Mouse (Mus musculus): ENCODE measurements around the gene Gngt2.
A peak's percentile ranks its signal among the peaks of the same experiment; 100 is the strongest.

The Gngt2 gene

DNA sequence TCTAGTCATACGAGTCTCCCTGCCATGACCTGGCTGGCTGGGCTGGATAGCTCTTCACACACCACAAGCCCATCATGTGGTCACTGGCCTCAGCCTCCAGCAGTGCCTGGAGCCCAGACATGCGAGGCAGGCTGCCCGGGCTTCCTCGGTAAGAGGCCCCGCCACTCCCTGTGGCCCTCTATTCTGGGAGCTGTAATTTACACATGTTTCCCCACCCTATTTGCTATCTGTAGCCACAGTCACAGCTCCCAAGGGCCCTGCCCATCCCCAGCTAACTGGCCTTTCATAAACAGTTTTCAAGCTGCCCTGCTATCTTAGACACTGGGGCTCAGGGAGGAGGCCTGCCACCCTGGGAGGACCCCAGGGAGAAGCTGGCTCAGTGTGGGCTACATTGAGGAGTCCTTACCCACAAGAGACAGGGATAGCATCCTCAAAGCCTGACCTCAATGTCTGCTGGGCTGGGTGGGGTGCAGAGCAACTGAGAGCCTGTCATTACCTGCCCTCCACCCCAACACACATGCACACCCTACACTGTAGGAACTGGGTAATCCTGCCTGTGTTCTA lies 28.5 kb upstream of the Gngt2 start:
- Histone ChIP-seq H3K9me3 (ENCODE audit: low read length) (peaks cover 18% of the 10 kb centered on the region), H3K36me3 (ENCODE audit: insufficient read depth, low read length) (no peaks in the 10 kb centered on the region), H3K4me1 (replicated peaks; ENCODE audit: low read depth, low read length) (peaks cover 67% of the 10 kb centered on the region), H3K4me3 (replicated peaks; ENCODE audit: low read length) (no peak overlapping the region), H3K27me3 (ENCODE audit: insufficient read depth, low read length) (no peaks in the 10 kb centered on the region)
- TF ChIP-seq POU5F1 (IDR thresholded peaks at IDR 0.05; ENCODE audit: borderline replicate concordance, low read length) = no peak
- TF ChIP-seq NANOG (IDR thresholded peaks at IDR 0.05; ENCODE audit: borderline replicate concordance, low read length) = no peak
- no peak for TF ChIP-seq CTCF (conservative IDR thresholded peaks at IDR 0.05; ENCODE audit: low read length)

DNA sequence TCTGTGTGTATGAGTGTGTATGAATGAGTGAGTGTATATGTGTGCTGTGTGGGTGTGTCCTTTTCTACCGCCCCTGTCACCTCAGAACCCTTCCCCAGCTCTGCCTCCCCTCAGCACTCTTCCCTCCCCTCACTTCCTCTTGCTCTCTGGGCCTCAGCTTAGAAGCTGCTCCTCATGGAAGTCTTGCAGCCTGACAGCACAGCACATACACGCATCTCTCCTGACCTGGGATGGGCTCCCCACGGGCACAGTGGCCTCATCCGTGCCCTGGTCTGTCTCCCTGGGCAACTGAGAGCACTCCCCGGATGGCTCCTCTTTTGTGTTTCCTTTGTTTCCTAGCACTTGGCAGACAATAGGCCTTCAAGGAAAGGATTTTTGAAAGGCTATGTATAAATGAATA lies 27.4 kb upstream of the Gngt2 start:
- no peaks in the 10 kb centered on the region for H3K27me3 ChIP-seq (ENCODE audit: insufficient read depth, low read length)
- H3K4me3 ChIP-seq (replicated peaks; ENCODE audit: low read length) = no peak overlapping the region
- H3K4me1 ChIP-seq (replicated peaks; ENCODE audit: low read depth, low read length) = peaks cover 64% of the 10 kb centered on the region
- TF ChIP-seq POU5F1 (IDR thresholded peaks at IDR 0.05; ENCODE audit: borderline replicate concordance, low read length) (no peak), CTCF (conservative IDR thresholded peaks at IDR 0.05; ENCODE audit: low read length) (no peak), NANOG (IDR thresholded peaks at IDR 0.05; ENCODE audit: borderline replicate concordance, low read length) (no peak)
- peaks cover 18% of the 10 kb centered on the region for H3K9me3 ChIP-seq (ENCODE audit: low read length)
- no peaks in the 10 kb centered on the region for H3K36me3 ChIP-seq (ENCODE audit: insufficient read depth, low read length)

DNA sequence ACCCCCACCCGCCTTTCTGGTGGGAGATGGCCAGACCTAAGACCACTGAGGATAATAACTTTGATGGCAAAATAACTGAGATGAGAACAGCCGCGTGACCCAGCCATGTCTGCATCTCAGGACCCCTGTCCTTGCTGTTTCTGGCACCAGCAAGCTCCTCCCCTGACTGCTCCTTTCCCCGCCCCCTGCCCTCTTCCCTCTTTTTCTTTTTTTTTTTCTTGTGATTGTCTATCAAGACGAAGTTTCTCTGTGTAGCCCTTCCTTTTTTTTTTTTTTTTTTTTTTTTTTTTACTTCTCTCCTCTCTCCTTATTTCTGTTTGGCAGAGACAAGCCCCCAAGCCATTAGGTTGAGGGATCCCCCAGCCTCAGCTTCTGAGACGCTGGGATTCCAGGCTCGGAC lies 26.2 kb upstream of the Gngt2 start:
- no peak for TF ChIP-seq NANOG (IDR thresholded peaks at IDR 0.05; ENCODE audit: borderline replicate concordance, low read length)
- no peak for TF ChIP-seq POU5F1 (IDR thresholded peaks at IDR 0.05; ENCODE audit: borderline replicate concordance, low read length)
- TF ChIP-seq CTCF (conservative IDR thresholded peaks at IDR 0.05; ENCODE audit: low read length) = no peak
- H3K4me1 ChIP-seq (replicated peaks; ENCODE audit: low read depth, low read length) = peaks cover 52% of the 10 kb centered on the region
- peaks cover 23% of the 10 kb centered on the region for H3K9me3 ChIP-seq (ENCODE audit: low read length)
- H3K27me3 ChIP-seq (ENCODE audit: insufficient read depth, low read length) = no peaks in the 10 kb centered on the region
- peak overlapping the region; percentile 65 for H3K4me3 ChIP-seq (replicated peaks; ENCODE audit: low read length)
- H3K36me3 ChIP-seq (ENCODE audit: insufficient read depth, low read length) = no peaks in the 10 kb centered on the region

DNA sequence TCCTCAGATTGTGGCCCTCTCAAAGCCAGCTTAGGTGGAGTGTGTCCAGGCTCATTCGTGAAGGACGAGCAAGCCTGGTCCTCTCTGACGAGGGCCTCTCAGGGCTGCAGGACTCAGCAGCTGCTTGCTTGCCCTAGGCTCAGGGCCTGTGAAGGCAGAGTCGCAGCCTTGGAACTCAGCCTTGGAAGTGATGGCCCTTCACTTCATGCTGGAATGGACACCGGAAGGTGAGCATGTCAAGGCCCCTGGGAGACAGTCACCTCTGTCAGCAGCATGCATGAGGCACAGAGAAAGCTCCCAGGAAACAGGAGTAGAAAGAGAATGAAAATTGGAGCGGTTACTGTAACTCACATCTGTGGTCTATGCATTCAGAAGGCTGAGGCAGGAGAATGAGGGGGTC lies 25.3 kb upstream of the Gngt2 start:
- Histone ChIP-seq H3K4me1 (replicated peaks; ENCODE audit: low read depth, low read length) (peaks cover 43% of the 10 kb centered on the region), H3K4me3 (replicated peaks; ENCODE audit: low read length) (no peak overlapping the region), H3K36me3 (ENCODE audit: insufficient read depth, low read length) (no peaks in the 10 kb centered on the region), H3K27me3 (ENCODE audit: insufficient read depth, low read length) (no peaks in the 10 kb centered on the region), H3K9me3 (ENCODE audit: low read length) (peaks cover 19% of the 10 kb centered on the region)
- TF ChIP-seq POU5F1 (IDR thresholded peaks at IDR 0.05; ENCODE audit: borderline replicate concordance, low read length) = no peak
- no peak for TF ChIP-seq CTCF (conservative IDR thresholded peaks at IDR 0.05; ENCODE audit: low read length)
- TF ChIP-seq NANOG (IDR thresholded peaks at IDR 0.05; ENCODE audit: borderline replicate concordance, low read length) = no peak

DNA sequence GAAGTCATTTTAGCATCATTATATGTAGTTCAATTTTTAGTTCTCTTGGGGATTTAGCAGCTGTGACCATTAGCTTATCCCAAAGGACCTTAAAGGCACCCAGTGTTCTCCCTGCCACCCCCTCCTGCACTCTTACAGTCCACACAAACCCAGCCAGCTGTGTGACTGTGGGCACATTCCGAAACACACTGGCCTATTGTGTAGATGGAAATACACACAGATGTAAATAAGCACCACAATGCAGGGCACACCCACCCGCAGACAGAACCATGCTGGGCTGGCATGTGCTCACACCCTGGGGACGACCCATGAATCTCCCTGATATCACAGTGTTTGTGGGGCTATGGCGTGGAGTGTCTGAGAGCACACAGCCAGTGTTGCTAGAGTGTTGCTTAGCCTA lies 24.8 kb upstream of the Gngt2 start:
- Histone ChIP-seq H3K27me3 (ENCODE audit: insufficient read depth, low read length) (no peaks in the 10 kb centered on the region), H3K36me3 (ENCODE audit: insufficient read depth, low read length) (no peaks in the 10 kb centered on the region), H3K4me1 (replicated peaks; ENCODE audit: low read depth, low read length) (peaks cover 42% of the 10 kb centered on the region), H3K9me3 (ENCODE audit: low read length) (peaks cover 19% of the 10 kb centered on the region), H3K4me3 (replicated peaks; ENCODE audit: low read length) (no peak overlapping the region)
- no peak for TF ChIP-seq CTCF (conservative IDR thresholded peaks at IDR 0.05; ENCODE audit: low read length)
- TF ChIP-seq NANOG (IDR thresholded peaks at IDR 0.05; ENCODE audit: borderline replicate concordance, low read length) = no peak
- TF ChIP-seq POU5F1 (IDR thresholded peaks at IDR 0.05; ENCODE audit: borderline replicate concordance, low read length) = no peak

DNA sequence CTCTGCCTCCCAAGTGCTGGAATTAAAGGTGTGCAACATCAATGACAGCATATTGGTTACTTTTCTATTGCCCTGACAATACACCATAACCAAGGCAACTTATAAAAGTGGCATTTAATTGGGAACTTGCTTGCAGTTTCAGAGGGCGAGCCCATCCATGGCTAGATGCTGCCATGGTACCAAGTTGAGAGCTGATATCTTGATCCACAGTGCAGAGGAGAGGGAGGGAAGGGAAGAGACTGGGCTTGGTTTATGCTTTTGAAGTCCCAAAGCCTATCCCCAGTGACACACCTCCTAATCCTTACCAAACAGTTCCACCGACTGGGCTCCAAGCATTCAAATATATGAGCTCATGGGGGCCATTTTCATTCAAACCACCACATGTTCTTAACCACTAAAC lies 22.9 kb upstream of the Gngt2 start:
- Histone ChIP-seq H3K9me3 (ENCODE audit: low read length) (peaks cover 12% of the 10 kb centered on the region), H3K4me3 (replicated peaks; ENCODE audit: low read length) (no peak overlapping the region), H3K36me3 (ENCODE audit: insufficient read depth, low read length) (no peaks in the 10 kb centered on the region), H3K4me1 (replicated peaks; ENCODE audit: low read depth, low read length) (peaks cover 37% of the 10 kb centered on the region), H3K27me3 (ENCODE audit: insufficient read depth, low read length) (no peaks in the 10 kb centered on the region)
- TF ChIP-seq NANOG (IDR thresholded peaks at IDR 0.05; ENCODE audit: borderline replicate concordance, low read length) (no peak), CTCF (conservative IDR thresholded peaks at IDR 0.05; ENCODE audit: low read length) (no peak), POU5F1 (IDR thresholded peaks at IDR 0.05; ENCODE audit: borderline replicate concordance, low read length) (no peak)

GRCm38 (mm10) chr11:95814857-95815256 lies 22.2 kb upstream of the Gngt2 start:
- peaks cover 12% of the 10 kb centered on the region for H3K9me3 ChIP-seq (ENCODE audit: low read length)
- TF ChIP-seq CTCF (conservative IDR thresholded peaks at IDR 0.05; ENCODE audit: low read length) = no peak
- no peak for TF ChIP-seq NANOG (IDR thresholded peaks at IDR 0.05; ENCODE audit: borderline replicate concordance, low read length)
- TF ChIP-seq POU5F1 (IDR thresholded peaks at IDR 0.05; ENCODE audit: borderline replicate concordance, low read length) = no peak
- H3K4me1 ChIP-seq (replicated peaks; ENCODE audit: low read depth, low read length) = peaks cover 34% of the 10 kb centered on the region
- no peaks in the 10 kb centered on the region for H3K27me3 ChIP-seq (ENCODE audit: insufficient read depth, low read length)
- H3K36me3 ChIP-seq (ENCODE audit: insufficient read depth, low read length) = no peaks in the 10 kb centered on the region
- H3K4me3 ChIP-seq (replicated peaks; ENCODE audit: low read length) = no peak overlapping the region

DNA sequence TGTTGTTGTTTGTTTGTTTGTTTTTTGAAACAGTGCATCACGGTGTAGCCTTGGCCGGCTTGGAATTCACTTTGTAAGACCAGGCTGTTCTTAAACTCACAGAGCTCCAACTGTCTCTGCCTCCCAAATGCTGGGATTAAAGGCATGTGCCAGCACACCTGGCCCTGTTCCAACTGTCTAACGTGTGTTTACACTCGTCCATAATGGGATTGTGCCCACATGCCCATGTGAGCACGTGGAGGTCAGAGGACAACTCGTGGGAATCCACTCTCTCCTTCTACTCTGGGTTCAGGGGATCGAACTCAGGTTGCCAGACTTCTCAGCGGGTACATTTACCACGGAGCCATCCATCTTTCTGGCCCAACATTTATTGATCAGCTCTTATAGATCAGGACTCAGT lies 21.6 kb upstream of the Gngt2 start:
- Histone ChIP-seq H3K27me3 (ENCODE audit: insufficient read depth, low read length) (no peaks in the 10 kb centered on the region), H3K4me1 (replicated peaks; ENCODE audit: low read depth, low read length) (peaks cover 29% of the 10 kb centered on the region), H3K36me3 (ENCODE audit: insufficient read depth, low read length) (no peaks in the 10 kb centered on the region), H3K4me3 (replicated peaks; ENCODE audit: low read length) (no peak overlapping the region), H3K9me3 (ENCODE audit: low read length) (peaks cover 12% of the 10 kb centered on the region)
- TF ChIP-seq POU5F1 (IDR thresholded peaks at IDR 0.05; ENCODE audit: borderline replicate concordance, low read length) = no peak
- TF ChIP-seq NANOG (IDR thresholded peaks at IDR 0.05; ENCODE audit: borderline replicate concordance, low read length) = no peak
- TF ChIP-seq CTCF (conservative IDR thresholded peaks at IDR 0.05; ENCODE audit: low read length) = no peak

GRCm38 (mm10) chr11:95819138-95819537 lies 17.9 kb upstream of the Gngt2 start:
- H3K36me3 ChIP-seq (ENCODE audit: insufficient read depth, low read length) = no peaks in the 10 kb centered on the region
- H3K27me3 ChIP-seq (ENCODE audit: insufficient read depth, low read length) = peaks cover 29% of the 10 kb centered on the region
- H3K4me1 ChIP-seq (replicated peaks; ENCODE audit: low read depth, low read length) = peaks cover 23% of the 10 kb centered on the region
- peaks cover 9% of the 10 kb centered on the region for H3K9me3 ChIP-seq (ENCODE audit: low read length)
- no peak overlapping the region for H3K4me3 ChIP-seq (replicated peaks; ENCODE audit: low read length)
- TF ChIP-seq NANOG (IDR thresholded peaks at IDR 0.05; ENCODE audit: borderline replicate concordance, low read length) (no peak), CTCF (conservative IDR thresholded peaks at IDR 0.05; ENCODE audit: low read length) (no peak), POU5F1 (IDR thresholded peaks at IDR 0.05; ENCODE audit: borderline replicate concordance, low read length) (no peak)

Measured in E14TG2a.4 (cell line).